Mouse (Mus musculus): Measurements from ENCODE around the gene Zfp791. TPM values are rescaled to one million over a fixed set of nuclear protein-coding genes. Genes with fewer than 3 reads are reported as not detected.
"Not testable (repeated sequence)": the region's sequence is repeated elsewhere in the genome, so short reads cannot be mapped to it uniquely, and the experiment has no call there.

Gene Zfp791
- polyA plus RNA-seq (2016; fragmentation: Nextera tagmentation; extraction: Ambion mirVana), result 0.84 and 1.00 TPM in 2 replicates

GRCm38 (mm10) chr8:85122995-85123394, at the start of gene Zfp791:
Zfp791 (minus strand) TSS chr8:85123095.
- Histone ChIP-seq H3K9me3 (no peaks in the 10 kb centered on the region), H3K27ac (no peak within 1 kb of the TSS), H3K4me3 (no peak within 1 kb of the TSS), H3K4me1 (no peaks in the 10 kb centered on the region), H3K27me3 (ENCODE audit: insufficient read depth, poor library complexity, severe bottlenecking) (no peaks in the 10 kb centered on the region), H3K36me3 (no peaks in the 10 kb centered on the region)
- 69% methylated on average over 3 of the region's 3 CpGs for WGBS
- DNase-seq (ENCODE audit: low spot score), result no peak

GRCm38 (mm10) chr8:85171291-85171690, 48.4 kb upstream of the Zfp791 start:
- H3K4me3 ChIP-seq, result no peak overlapping the region
- H3K36me3 ChIP-seq, result no peaks in the 10 kb centered on the region
- H3K4me1 ChIP-seq, result no peaks in the 10 kb centered on the region
- 28% methylated on average over 14 of the region's 14 CpGs for WGBS
- H3K9me3 ChIP-seq, result no peaks in the 10 kb centered on the region
- no peak for DNase-seq (ENCODE audit: low spot score)
- H3K27me3 ChIP-seq (ENCODE audit: insufficient read depth, poor library complexity, severe bottlenecking), result no peaks in the 10 kb centered on the region
- no peak overlapping the region for H3K27ac ChIP-seq

GRCm38 (mm10) chr8:85151624-85152023, 28.7 kb upstream of the Zfp791 start, which contains the start of gene Cks1brt:
Cks1brt (plus strand) TSS chr8:85151924.
- DNase-seq (ENCODE audit: low spot score), result peak; percentile 33
- 74% methylated on average over 3 of the region's 3 CpGs for WGBS
- H3K9me3 ChIP-seq, result peaks cover 29% of the 10 kb centered on the region
- no peak within 1 kb of the TSS for H3K4me3 ChIP-seq
- H3K27me3 ChIP-seq (ENCODE audit: insufficient read depth, poor library complexity, severe bottlenecking), result no peaks in the 10 kb centered on the region
- no peaks in the 10 kb centered on the region for H3K4me1 ChIP-seq
- H3K27ac ChIP-seq, result no peak within 1 kb of the TSS
- H3K36me3 ChIP-seq, result no peaks in the 10 kb centered on the region

- no peak overlapping the region for H3K4me3 ChIP-seq
- H3K27ac ChIP-seq, result no peak overlapping the region
- 94% methylated on average over 4 of the region's 4 CpGs for whole genome bisulfite sequencing
- no peaks in the 10 kb centered on the region for H3K4me1 ChIP-seq
- H3K36me3 ChIP-seq, result no peaks in the 10 kb centered on the region
- H3K27me3 ChIP-seq (ENCODE audit: insufficient read depth, poor library complexity, severe bottlenecking), result no peaks in the 10 kb centered on the region
- no peak for DNase-seq (ENCODE audit: low spot score)
- H3K9me3 ChIP-seq, result 0 out of 2 replicates have a peak, but pooled peaks cover 6% of the 10 kb centered on the region
Observed at GRCm38 (mm10) chr8:85142516-85142915, 19.6 kb upstream of the Zfp791 start.

- H3K36me3 ChIP-seq; H3K4me3 ChIP-seq; H3K27ac ChIP-seq; H3K9me3 ChIP-seq; H3K27me3 ChIP-seq (ENCODE audit: insufficient read depth, poor library complexity, severe bottlenecking); DNase-seq (ENCODE audit: low spot score); H3K4me1 ChIP-seq: not testable (repeated sequence)
- WGBS, result 72% methylated on average over 2 of the region's 2 CpGs
Observed at GRCm38 (mm10) chr8:85135690-85136089, 12.8 kb upstream of the Zfp791 start.

GRCm38 (mm10) chr8:85132335-85132734, 9.4 kb upstream of the Zfp791 start:
- Histone ChIP-seq H3K4me3 (no peak overlapping the region), H3K27me3 (ENCODE audit: insufficient read depth, poor library complexity, severe bottlenecking) (peaks cover 7% of the 10 kb centered on the region; the same call in 1 of the 2 replicates), H3K36me3 (no peaks in the 10 kb centered on the region), H3K9me3 (no peaks in the 10 kb centered on the region), H3K4me1 (no peaks in the 10 kb centered on the region), H3K27ac (no peak overlapping the region)
- DNase-seq (ENCODE audit: low spot score), result no peak
- WGBS, result 88% methylated on average over 1 of the region's 1 CpGs

- Histone ChIP-seq H3K4me1 (no peaks in the 10 kb centered on the region), H3K27me3 (ENCODE audit: insufficient read depth, poor library complexity, severe bottlenecking) (no peaks in the 10 kb centered on the region), H3K27ac (no peak overlapping the region), H3K9me3 (no peaks in the 10 kb centered on the region), H3K36me3 (no peaks in the 10 kb centered on the region), H3K4me3 (no peak overlapping the region)
- WGBS, result 85% methylated on average over 8 of the region's 8 CpGs
- DNase-seq (ENCODE audit: low spot score), result peak; percentile 73
Observed at GRCm38 (mm10) chr8:85123691-85124090, 796 bp upstream of the Zfp791 start.

GRCm38 (mm10) chr8:85120251-85120650, 2.6 kb downstream of the Zfp791 start:
- WGBS, result 82% methylated on average over 5 of the region's 5 CpGs
- not testable (repeated sequence) for H3K27me3 ChIP-seq (ENCODE audit: insufficient read depth, poor library complexity, severe bottlenecking)
- DNase-seq (ENCODE audit: low spot score), result peak; percentile 66

GRCm38 (mm10) chr8:85119052-85119981, 3.6 kb downstream of the Zfp791 start:
- Histone ChIP-seq H3K4me3 (peak overlapping the region; percentile 78), H3K9me3 (no peaks in the 10 kb centered on the region), H3K27ac (peak overlapping the region; percentile 82), H3K4me1 (no peaks in the 10 kb centered on the region), H3K36me3 (no peaks in the 10 kb centered on the region), H3K27me3 (ENCODE audit: insufficient read depth, poor library complexity, severe bottlenecking) (no peaks in the 10 kb centered on the region)
- 7% methylated on average over 37 of the region's 37 CpGs for WGBS
- DNase-seq (ENCODE audit: low spot score), result peak; percentile 87

More at GRCm38 (mm10) chr8:85120251-85120650, 2.6 kb downstream of the Zfp791 start:
- H3K27ac ChIP-seq, H3K4me3 ChIP-seq, H3K9me3 ChIP-seq, H3K4me1 ChIP-seq, H3K36me3 ChIP-seq: not testable (repeated sequence)

- Histone ChIP-seq H3K36me3 (0 out of 2 replicates have a peak, but pooled peaks cover 3% of the 10 kb centered on the region), H3K27ac (no peak overlapping the region), H3K4me1 (no peaks in the 10 kb centered on the region), H3K27me3 (ENCODE audit: insufficient read depth, poor library complexity, severe bottlenecking) (no peaks in the 10 kb centered on the region), H3K4me3 (no peak overlapping the region), H3K9me3 (no peaks in the 10 kb centered on the region)
- 90% methylated on average over 7 of the region's 7 CpGs for WGBS
- peak; percentile 25 for DNase-seq (ENCODE audit: low spot score)
Observed at GRCm38 (mm10) chr8:85116984-85117383, 5.9 kb downstream of the Zfp791 start.

- WGBS, result 73% methylated on average over 4 of the region's 4 CpGs
- Histone ChIP-seq H3K4me1 (no peaks in the 10 kb centered on the region), H3K9me3 (no peaks in the 10 kb centered on the region), H3K36me3 (peaks cover 12% of the 10 kb centered on the region), H3K27ac (no peak overlapping the region), H3K4me3 (no peak overlapping the region), H3K27me3 (ENCODE audit: insufficient read depth, poor library complexity, severe bottlenecking) (no peaks in the 10 kb centered on the region)
- peak; percentile 13 for DNase-seq (ENCODE audit: low spot score)
Observed at GRCm38 (mm10) chr8:85115501-85115900, 7.4 kb downstream of the Zfp791 start.

- no peaks in the 10 kb centered on the region for H3K4me1 ChIP-seq
- H3K36me3 ChIP-seq, result peaks cover 23% of the 10 kb centered on the region
- WGBS, result 91% methylated on average over 10 of the region's 10 CpGs
- no peaks in the 10 kb centered on the region for H3K9me3 ChIP-seq
- peak; percentile 54 for DNase-seq (ENCODE audit: low spot score)
- H3K27ac ChIP-seq, result no peak overlapping the region
- no peaks in the 10 kb centered on the region for H3K27me3 ChIP-seq (ENCODE audit: insufficient read depth, poor library complexity, severe bottlenecking)
- H3K4me3 ChIP-seq, result no peak overlapping the region
Observed at GRCm38 (mm10) chr8:85113241-85113640, 9.7 kb downstream of the Zfp791 start.

GRCm38 (mm10) chr8:85100076-85100665, 22.7 kb downstream of the Zfp791 start:
- DNase-seq (ENCODE audit: low spot score), result peak; percentile 68
- no peak overlapping the region for H3K4me3 ChIP-seq
- 73% methylated on average over 4 of the region's 4 CpGs for WGBS
- no peak overlapping the region for H3K27ac ChIP-seq
- H3K4me1 ChIP-seq, result no peaks in the 10 kb centered on the region
- H3K9me3 ChIP-seq, result no peaks in the 10 kb centered on the region
- peaks cover 33% of the 10 kb centered on the region for H3K36me3 ChIP-seq
- no peaks in the 10 kb centered on the region for H3K27me3 ChIP-seq (ENCODE audit: insufficient read depth, poor library complexity, severe bottlenecking)
